Mouse (Mus musculus) cortical plate, adult 2 months (tissue): ENCODE measurements around the gene Rubcn. TPM values are rescaled to one million over a fixed set of nuclear protein-coding genes. Genes with fewer than 3 reads are reported as not detected.
"Not testable (repeated sequence)": the region's sequence is repeated elsewhere in the genome, so short reads cannot be mapped to it uniquely, and the experiment has no call there.

Experiments
- H3K27ac ChIP-seq: fragments of 200-500 bp; 2 replicates; pipeline ENCODE4 v1.5.1; 2012; ENCODE audit warnings: low read length, control low read depth, inconsistent platforms; ENCODE audit not compliant: insufficient read depth
- H3K4me1 ChIP-seq: fragments of 200-500 bp; 2 replicates; pipeline ENCODE4 v1.6.1; 2011; ENCODE audit warnings: low read length; ENCODE audit not compliant: control insufficient read depth, insufficient read depth
- H3K4me3 ChIP-seq: fragments of 200-500 bp; 2 replicates; pipeline ENCODE4 v1.5.1; 2011; ENCODE audit warnings: mild to moderate bottlenecking, low read length, control low read depth; ENCODE audit not compliant: insufficient read depth
- CTCF ChIP-seq: fragments of 200-500 bp; IDR thresholded peaks from 2 replicates; pipeline ENCODE4 v1.5.1; 2011; ENCODE audit warnings: mild to moderate bottlenecking, control low read depth, low read length; ENCODE audit not compliant: insufficient read depth; ENCODE audit errors: extremely low read depth
- POLR2A ChIP-seq: fragments of 200-500 bp; IDR thresholded peaks from 2 replicates; pipeline ENCODE4 v1.6.1; 2011; ENCODE audit warnings: mild to moderate bottlenecking, low read length, control low read depth; ENCODE audit not compliant: insufficient read depth; ENCODE audit errors: extremely low read depth
- polyA plus RNA-seq: library from polyadenylated mRNA; depleted of rRNA; stranded (reverse); fragments of >200 nt; gene quantifications from 2 replicates; pipeline ENCODE4 v1.2.3, GENCODE M21; 2012

Gene Rubcn
- polyA plus RNA-seq, 1 experiment: 77.0 TPM

DNA sequence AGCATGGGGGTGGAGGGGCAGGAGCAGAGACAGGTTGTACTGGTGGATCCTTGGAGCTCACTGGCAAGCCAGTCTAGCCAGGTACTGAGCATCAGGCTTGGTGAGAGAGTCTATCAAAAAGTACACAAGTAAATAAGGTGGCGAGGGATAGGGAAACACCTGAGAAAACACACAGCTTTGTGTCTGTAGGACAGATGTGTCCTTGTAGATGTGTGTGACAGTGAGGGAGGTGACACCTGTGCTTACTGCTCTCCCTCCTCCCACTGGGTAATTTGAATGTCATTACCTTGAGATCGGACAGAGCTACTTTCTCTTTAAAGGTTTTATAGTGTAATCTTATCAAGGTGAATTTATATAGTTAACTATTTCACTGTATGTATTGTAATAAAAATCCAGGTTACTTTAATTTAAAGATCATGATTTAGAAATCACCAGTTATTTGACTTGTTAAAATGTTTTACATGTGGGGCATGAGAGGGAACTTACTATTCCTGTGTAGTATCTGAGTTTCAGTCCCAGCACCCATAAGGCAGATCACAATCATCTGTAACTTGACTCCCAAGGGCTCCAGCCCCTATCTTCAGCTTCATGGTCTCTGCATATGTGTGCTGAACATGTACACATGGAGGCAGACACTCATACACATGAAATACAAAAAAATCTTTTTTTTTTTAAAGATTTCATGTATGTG lies 23.9 kb upstream of the Rubcn start:
- TF ChIP-seq POLR2A: no peak
- TF ChIP-seq CTCF: no peak
- H3K4me1 ChIP-seq: no peaks in the 10 kb centered on the region
- no peak overlapping the region for H3K27ac ChIP-seq
- H3K4me3 ChIP-seq: no peak overlapping the region

DNA sequence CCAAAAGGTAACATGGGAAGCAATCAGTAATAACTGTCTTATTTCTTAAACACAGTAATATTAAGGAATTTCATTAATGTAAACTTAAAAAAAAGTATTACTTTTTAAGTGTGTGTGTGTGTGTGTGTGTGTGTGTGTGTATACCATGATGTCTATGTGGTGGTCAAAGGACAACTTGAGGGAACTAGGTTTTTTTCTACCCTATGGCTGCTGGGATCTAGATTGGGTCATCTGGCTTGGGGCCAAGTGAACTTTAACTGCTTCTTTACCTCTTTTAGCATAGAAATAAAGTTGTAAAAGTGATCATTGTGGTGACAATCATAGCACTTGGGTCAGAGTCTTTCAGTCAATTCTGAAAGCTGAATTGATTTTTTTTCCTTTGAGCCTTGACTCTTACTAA lies 18.6 kb upstream of the Rubcn start:
- Histone ChIP-seq H3K4me1 (no peaks in the 10 kb centered on the region), H3K4me3 (no peak overlapping the region), H3K27ac (no peak overlapping the region)
- no peak for TF ChIP-seq CTCF
- no peak for TF ChIP-seq POLR2A

DNA sequence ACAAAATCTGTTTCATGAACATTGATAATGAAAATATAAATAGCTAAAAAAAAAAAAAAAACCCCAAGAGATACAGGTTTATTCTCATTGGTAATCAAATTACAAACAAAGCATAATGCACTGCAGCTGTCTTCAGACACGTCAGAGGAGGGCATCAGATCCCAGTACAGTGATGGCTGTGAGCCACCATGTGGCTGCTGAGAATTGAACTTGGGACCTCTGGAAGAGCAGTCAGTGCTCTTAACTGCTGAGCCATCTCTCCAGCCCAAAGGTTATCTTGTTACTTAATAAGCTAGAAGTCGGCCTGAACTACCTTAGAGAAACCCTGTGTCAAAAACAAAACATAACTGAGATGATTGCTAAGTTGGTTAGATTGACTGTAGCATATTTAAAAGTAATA lies 12.3 kb upstream of the Rubcn start:
- H3K4me1 ChIP-seq: no peaks in the 10 kb centered on the region
- H3K27ac ChIP-seq: no peak overlapping the region
- no peak overlapping the region for H3K4me3 ChIP-seq
- TF ChIP-seq POLR2A (no peak), CTCF (no peak)

DNA sequence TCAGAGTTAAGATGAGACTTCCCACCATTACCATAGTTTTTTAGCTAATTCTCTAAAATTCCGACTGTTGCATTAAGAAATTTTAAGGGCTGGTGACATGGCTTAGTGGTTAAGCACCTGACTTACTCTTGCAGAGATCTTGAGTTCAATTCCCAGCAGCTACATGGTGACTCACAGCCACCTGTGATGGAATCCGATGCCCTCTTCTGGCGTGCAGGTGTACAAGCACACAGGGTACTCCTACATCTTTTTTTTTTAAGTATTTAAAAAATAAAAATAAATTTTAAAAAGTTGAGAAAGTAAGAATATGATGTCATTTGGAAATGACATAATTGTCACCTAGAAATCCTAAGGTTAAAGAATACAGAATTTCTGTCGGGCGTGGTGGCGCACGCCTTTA lies 10.4 kb upstream of the Rubcn start:
- peak; percentile 27; the same call in 1 of the 2 replicates for TF ChIP-seq CTCF
- no peak for TF ChIP-seq POLR2A
- Histone ChIP-seq H3K4me1 (no peaks in the 10 kb centered on the region), H3K27ac (no peak overlapping the region)

DNA sequence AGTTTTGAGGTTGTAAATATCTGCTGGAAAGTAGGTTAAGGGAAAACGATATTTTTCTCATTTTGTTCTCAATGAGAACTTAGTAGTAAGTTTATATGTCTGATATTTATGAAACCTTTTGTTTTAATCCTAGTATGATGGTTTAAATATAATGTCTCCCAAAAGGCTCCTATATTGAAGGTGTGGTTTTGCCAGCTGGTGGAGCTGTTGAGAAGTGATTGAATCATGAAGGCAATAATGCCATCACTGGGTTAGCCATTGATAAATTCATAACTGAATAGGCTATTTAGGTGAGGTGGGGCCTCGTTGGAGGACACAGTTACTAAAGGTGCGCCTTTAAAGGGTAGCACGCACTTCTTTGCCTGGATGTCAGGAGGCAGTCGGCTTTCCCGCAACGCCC lies 4.0 kb upstream of the Rubcn start:
- peaks cover 8% of the 10 kb centered on the region for H3K4me1 ChIP-seq
- no peak for TF ChIP-seq CTCF
- TF ChIP-seq POLR2A: no peak
- H3K4me3 ChIP-seq: no peak overlapping the region
- no peak overlapping the region for H3K27ac ChIP-seq

More for the DNA sequence above, 10.4 kb upstream of the Rubcn start:
- no peak overlapping the region for H3K4me3 ChIP-seq

DNA sequence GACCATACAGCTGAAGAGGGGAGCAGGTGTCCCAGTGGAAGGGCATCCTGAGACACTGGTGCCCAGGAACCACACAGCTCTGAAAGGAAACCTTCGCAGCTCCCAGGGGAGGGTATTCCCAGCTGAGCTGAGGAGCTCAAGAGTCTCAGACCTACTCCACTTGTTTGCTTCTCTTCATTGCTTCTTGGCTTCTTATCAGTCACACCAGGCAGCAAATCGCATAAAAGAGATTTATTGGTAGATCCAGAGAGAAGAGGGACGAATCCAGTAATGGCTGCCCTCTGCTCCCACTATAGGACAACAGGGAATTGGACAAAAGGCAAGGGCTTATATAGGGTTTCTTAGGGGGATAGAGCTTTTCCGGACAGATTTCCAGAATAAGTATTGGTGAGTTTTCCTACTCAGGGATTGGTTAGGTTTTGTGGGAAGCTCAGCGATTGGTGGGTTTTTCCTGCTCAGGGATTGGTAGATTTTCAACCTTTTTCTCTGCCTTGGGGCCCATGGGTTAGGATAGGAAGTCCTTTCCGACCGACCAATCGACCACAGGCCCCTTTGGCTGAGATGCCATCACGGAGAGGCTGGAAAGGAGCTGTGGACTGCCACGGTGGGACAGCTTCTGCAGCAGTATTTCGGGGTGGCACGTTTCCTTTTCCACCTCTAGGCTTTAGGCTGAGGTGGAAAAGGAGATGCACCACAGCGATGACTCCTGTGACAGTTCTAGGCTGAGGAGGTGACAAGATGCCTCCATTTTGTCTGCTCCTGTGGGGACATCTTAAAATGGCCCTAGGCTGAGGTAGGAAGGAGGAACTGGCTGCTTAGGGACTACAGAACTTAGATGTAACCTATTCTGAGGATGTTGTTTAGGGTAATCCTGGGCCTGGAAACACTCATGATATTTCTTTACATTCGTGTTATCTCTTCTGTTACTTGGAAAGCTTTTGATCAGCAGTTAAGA lies 1.7 kb upstream of the Rubcn start:
- Histone ChIP-seq H3K27ac (no peak overlapping the region), H3K4me3 (peak overlapping the region; percentile 88; the same call in 1 of the 2 replicates), H3K4me1 (peaks cover 8% of the 10 kb centered on the region)
- no peak for TF ChIP-seq CTCF

DNA sequence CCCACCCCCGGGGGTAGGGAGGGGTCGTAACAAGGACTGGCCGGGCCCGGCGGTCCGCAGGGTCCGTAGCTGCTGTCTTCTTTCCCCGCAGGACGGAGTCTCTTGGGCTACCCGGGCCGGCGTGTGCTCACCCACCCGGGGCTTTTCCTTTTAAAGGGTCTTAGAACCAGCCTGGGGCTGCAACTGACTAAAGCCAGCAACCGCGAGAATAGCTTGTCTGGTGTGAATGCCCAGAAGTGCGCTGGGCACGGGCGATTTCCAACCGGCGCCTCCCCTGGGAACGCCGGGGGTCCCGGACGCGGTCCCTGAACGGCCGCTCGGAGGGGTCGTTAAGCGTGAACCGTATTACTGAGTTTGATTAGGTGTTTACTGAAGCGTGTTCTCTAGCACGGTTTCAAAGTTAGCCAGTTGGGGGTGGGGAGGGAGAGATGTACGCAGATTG lies 612 bp upstream of the Rubcn start:
- Histone ChIP-seq H3K4me1 (peaks cover 8% of the 10 kb centered on the region), H3K4me3 (peak overlapping the region; percentile 88), H3K27ac (peak overlapping the region; percentile 64; the same call in 1 of the 2 replicates)
- TF ChIP-seq POLR2A (no peak), CTCF (no peak)

DNA sequence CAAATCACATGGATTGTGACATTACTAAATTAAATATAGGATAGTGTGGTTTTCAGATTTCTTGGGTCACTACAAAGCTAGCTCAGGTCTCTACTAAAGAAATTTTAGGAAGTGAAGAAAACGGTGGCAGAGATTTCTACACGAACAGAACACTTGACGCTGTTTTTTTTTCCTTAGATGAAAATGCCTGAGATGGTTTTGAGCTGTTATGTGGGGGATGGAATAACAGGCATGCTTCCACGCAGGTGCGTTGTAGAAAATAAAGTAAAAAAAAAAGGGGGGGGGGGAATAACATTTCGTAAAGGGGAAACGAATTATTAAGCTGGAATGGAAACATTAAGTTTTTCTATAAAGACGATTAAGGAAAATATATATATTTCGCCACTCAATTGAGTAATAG lies 735 bp downstream of the Rubcn start:
- H3K27ac ChIP-seq: no peak overlapping the region
- peak overlapping the region; percentile 88; the same call in 1 of the 2 replicates for H3K4me3 ChIP-seq
- peaks cover 8% of the 10 kb centered on the region for H3K4me1 ChIP-seq
- no peak for TF ChIP-seq POLR2A
- no peak for TF ChIP-seq CTCF

DNA sequence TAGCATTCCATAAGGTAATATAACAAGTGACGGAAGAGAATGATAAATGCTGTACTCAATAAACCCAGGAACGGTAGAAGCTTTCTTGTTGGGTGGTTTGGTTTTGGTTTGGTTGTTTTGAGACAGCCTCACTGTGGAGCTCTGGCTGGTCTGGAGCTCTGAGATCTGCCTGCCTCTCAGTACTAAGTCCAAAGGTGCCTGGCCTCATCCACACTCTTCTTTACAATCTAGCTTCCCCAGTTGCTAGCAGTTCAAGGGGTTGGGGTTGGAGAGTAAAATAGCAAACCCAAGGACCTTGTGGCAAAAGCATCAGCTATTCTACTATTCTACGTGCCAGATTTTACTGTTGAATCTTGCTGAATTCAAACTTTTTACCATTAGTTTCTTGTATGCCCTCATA lies 1.7 kb downstream of the Rubcn start:
- TF ChIP-seq POLR2A: no peak
- no peak for TF ChIP-seq CTCF
- Histone ChIP-seq H3K27ac (no peak overlapping the region), H3K4me1 (peaks cover 8% of the 10 kb centered on the region), H3K4me3 (no peak overlapping the region)

DNA sequence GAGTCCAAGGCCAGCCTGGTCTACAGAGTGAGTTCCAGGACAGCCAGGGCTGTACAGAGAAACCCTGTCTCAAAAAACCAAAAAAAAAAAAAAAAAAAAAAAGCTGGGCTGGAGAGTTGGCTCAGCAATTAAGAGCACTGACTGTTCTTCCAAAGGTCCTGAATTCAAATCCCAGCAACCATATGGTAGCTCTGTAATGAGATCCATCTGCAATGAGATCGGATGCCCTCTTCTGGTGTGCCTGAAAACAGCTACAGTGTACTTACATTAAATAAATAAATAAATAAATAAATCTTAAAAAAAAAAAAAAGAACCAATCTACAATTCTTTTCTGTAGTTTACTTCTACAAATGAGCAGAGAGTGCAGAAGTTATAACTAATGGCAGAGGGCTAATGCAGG lies 2.3 kb downstream of the Rubcn start:
- H3K27ac ChIP-seq, H3K4me1 ChIP-seq, H3K4me3 ChIP-seq: not testable (repeated sequence)
